Mouse (Mus musculus): ENCODE results near the gene Rps6. TPM values are rescaled to one million over a fixed set of nuclear protein-coding genes. Genes with fewer than 3 reads are reported as not detected.

Rps6 gene
- polyA plus RNA-seq, 1 experiment from 2014 or later = 672 TPM

DNA sequence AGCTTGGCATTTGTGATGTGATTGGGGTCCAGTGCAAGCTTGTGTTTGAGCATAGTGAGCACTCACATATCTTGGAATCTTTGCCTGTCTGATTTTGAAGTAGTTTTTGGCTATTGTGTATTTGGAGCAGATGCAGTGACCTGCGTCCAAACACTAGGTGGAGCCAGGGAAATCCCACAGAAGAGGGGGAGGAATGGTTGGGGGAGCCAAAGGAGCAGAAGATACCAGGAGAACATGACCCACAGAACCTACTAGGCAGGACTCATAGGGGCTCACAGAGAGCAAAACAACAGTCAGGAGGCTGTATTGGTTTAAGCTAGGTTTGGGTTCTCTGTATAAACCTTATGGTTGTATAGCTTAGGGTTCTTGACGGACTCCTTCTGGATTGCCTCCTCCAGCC, 46.6 kb downstream of the Rps6 start:
- Histone ChIP-seq H3K36me3 (ENCODE audit: inconsistent target) (peaks cover 84% of the 10 kb centered on the region), H3K27ac (no peak overlapping the region), H3K79me2 (ENCODE audit: inconsistent target) (no peaks in the 10 kb centered on the region; the same call in 1 of the 2 replicates), H3K4me3 (ENCODE audit: inconsistent target) (no peak overlapping the region)
- WGBS (ENCODE audit: missing documents) = 86% methylated on average over 2 of the region's 2 CpGs

Other genes starting within 250 kb of the Rps6 start
- gene Haus6, start 245.4 kb downstream of the Rps6 start, polyA plus RNA-seq (2018) = 2.5 to 7.6 TPM (median 3.5 TPM) in 3 replicates
- gene Plin2, start 187.4 kb downstream of the Rps6 start, polyA plus RNA-seq (2018) = 864 to 2,248 TPM (median 2,111 TPM) in 3 replicates
- gene Dennd4c, start 108.9 kb downstream of the Rps6 start, polyA plus RNA-seq (2018) = 50.7 to 67.8 TPM (median 60.9 TPM) in 3 replicates
- gene Acer2, start 17.0 kb upstream of the Rps6 start, polyA plus RNA-seq (2018) = 0.43 to 1.2 TPM (median 0.88 TPM) in 3 replicates

Measured in macrophage (primary cell).